Mouse (Mus musculus) limb, embryonic 12.5 days (tissue): Measurements from ENCODE around the gene Ptpn14. TPM values are rescaled to one million over a fixed set of nuclear protein-coding genes. Genes with fewer than 3 reads are reported as not detected.

Experiments used
- ATAC-seq: fragments of 200-750 bp; cut with Nextera tagmentation; 2 replicates; pipeline ENCODE4 v1.8.0; 2017; ENCODE audit warnings: low read depth, moderate TSS enrichment; ENCODE audit not compliant: insufficient number of reproducible peaks, insufficient read depth, low FRiP score, low TSS enrichment
- H3K27ac ChIP-seq: fragments of 300-500 bp; sonication (generic); 2 replicates; pipeline ENCODE4 v1.5.1; 2016; ENCODE audit warnings: mild to moderate bottlenecking, moderate library complexity
- H3K27me3 ChIP-seq: fragments of 300-500 bp; sonication (generic); 2 replicates; pipeline ENCODE4 v1.6.1; 2016; ENCODE audit warnings: mild to moderate bottlenecking, moderate library complexity
- H3K36me3 ChIP-seq: fragments of 300-500 bp; sonication (generic); 2 replicates; pipeline ENCODE4 v1.6.1; 2016; ENCODE audit warnings: mild to moderate bottlenecking, moderate library complexity
- H3K4me1 ChIP-seq: fragments of 300-500 bp; sonication (generic); replicated peaks from 2 replicates; pipeline ENCODE4 v1.6.1; 2016
- H3K4me2 ChIP-seq: fragments of 300-500 bp; sonication (generic); 2 replicates; pipeline ENCODE4 v1.6.1; 2016; ENCODE audit warnings: mild to moderate bottlenecking, moderate library complexity
- H3K4me3 ChIP-seq: fragments of 300-500 bp; sonication (generic); replicated peaks from 2 replicates; pipeline ENCODE4 v1.5.1; 2016; ENCODE audit warnings: mild to moderate bottlenecking
- H3K9ac ChIP-seq: fragments of 300-500 bp; sonication (generic); replicated peaks from 2 replicates; pipeline ENCODE4 v1.6.1; 2016; ENCODE audit warnings: mild to moderate bottlenecking, moderate library complexity
- H3K9me3 ChIP-seq: fragments of 300-500 bp; sonication (generic); 2 replicates; pipeline ENCODE4 v1.6.1; 2016; ENCODE audit warnings: mild to moderate bottlenecking, moderate library complexity
- WGBS: fragments of 180-500 bp; shearing (Covaris S2); methylation state at CpG from one replicate; pipeline ENCODE4 v1.1.7; 2016; 5-methylcytosine and 5-hydroxymethylcytosine counted together
- polyA plus RNA-seq: library from polyadenylated mRNA; unstranded; fragments of >200 nt; fragmentation: Nextera tagmentation; extraction: Ambion mirVana; gene quantifications from 2 replicates; pipeline ENCODE4 v1.2.1, GENCODE M21; 2016

Ptpn14 gene
- polyA plus RNA-seq, 1 experiment from 2014 or later = 9.6 TPM

DNA sequence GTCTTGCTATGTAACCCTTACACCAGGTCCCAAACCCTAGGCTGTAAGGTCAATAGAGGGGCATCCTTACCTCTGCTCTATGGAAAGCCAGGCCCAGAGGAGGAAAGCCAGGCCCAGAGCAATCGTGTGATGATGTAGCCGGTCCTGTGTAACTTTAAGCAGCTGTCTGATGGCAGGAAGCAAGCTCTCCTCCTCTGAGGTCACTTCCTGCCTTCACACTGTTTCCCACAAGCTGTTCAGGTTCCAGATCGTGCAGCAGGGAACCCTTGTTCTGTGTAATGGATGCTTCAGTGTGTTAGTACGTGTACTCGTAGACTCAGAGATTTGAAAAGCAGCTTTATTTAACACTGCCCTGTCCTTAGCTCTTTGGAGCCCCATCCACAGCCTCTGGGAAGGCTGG lies 139.0 kb downstream of the Ptpn14 start:
- 59% methylated on average over 5 of the region's 5 CpGs for WGBS
- Histone ChIP-seq H3K4me1 (no peaks in the 10 kb centered on the region), H3K27ac (no peak overlapping the region), H3K36me3 (peaks cover 55% of the 10 kb centered on the region), H3K9ac (no peak overlapping the region), H3K4me3 (no peak overlapping the region), H3K4me2 (no peak overlapping the region), H3K9me3 (no peaks in the 10 kb centered on the region), H3K27me3 (no peaks in the 10 kb centered on the region)
- ATAC-seq = no peak

GRCm38 (mm10) chr1:189867497-189867896 lies 139.4 kb downstream of the Ptpn14 start:
- ATAC-seq = no peak
- Histone ChIP-seq H3K27ac (no peak overlapping the region), H3K4me2 (no peak overlapping the region), H3K9me3 (no peaks in the 10 kb centered on the region), H3K9ac (no peak overlapping the region), H3K4me3 (no peak overlapping the region), H3K36me3 (peaks cover 51% of the 10 kb centered on the region), H3K4me1 (no peaks in the 10 kb centered on the region), H3K27me3 (no peaks in the 10 kb centered on the region)
- WGBS = 71% methylated on average over 9 of the region's 9 CpGs

DNA sequence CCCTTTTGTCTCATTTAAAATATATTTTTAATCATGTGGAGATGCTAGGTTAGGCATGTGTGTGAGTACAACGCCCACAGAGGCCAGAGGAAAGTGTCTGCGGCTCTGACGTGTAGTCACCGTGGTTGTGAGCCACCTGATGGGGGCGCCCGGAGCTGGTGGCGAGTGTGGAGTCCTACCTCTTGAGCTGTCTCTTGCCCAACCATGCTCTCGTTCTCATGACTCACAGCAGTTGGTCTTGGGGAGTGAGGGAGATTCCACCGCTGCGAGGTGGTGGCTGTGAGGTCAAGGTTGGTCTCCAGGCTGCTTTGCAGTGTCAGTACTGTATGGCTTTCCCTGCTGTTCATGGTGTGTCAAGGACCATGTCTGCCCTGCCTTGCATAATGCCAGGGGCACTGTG lies 140.0 kb downstream of the Ptpn14 start:
- no peak for ATAC-seq
- 91% methylated on average over 10 of the region's 10 CpGs for WGBS
- H3K27me3 ChIP-seq = no peaks in the 10 kb centered on the region
- H3K27ac ChIP-seq = no peak overlapping the region
- no peak overlapping the region for H3K4me3 ChIP-seq
- no peak overlapping the region for H3K9ac ChIP-seq
- no peaks in the 10 kb centered on the region for H3K9me3 ChIP-seq
- H3K4me1 ChIP-seq = no peaks in the 10 kb centered on the region
- H3K4me2 ChIP-seq = no peak overlapping the region
- H3K36me3 ChIP-seq = peaks cover 46% of the 10 kb centered on the region

GRCm38 (mm10) chr1:189869651-189870270 lies 141.7 kb downstream of the Ptpn14 start:
- no peak overlapping the region for H3K4me2 ChIP-seq
- H3K4me1 ChIP-seq = peaks cover 5% of the 10 kb centered on the region
- H3K36me3 ChIP-seq = peaks cover 42% of the 10 kb centered on the region
- no peak overlapping the region for H3K9ac ChIP-seq
- no peak overlapping the region for H3K27ac ChIP-seq
- WGBS = 90% methylated on average over 18 of the region's 18 CpGs
- H3K9me3 ChIP-seq = no peaks in the 10 kb centered on the region
- H3K27me3 ChIP-seq = no peaks in the 10 kb centered on the region
- no peak for ATAC-seq
- no peak overlapping the region for H3K4me3 ChIP-seq

- 84% methylated on average over 8 of the region's 8 CpGs for WGBS
- peaks cover 13% of the 10 kb centered on the region for H3K4me1 ChIP-seq
These were observed 142.5 kb downstream of the Ptpn14 start for GRCm38 (mm10) chr1:189870539-189870938.

GRCm38 (mm10) chr1:189871625-189872024 lies 143.6 kb downstream of the Ptpn14 start:
- ATAC-seq = no peak
- peaks cover 22% of the 10 kb centered on the region for H3K4me1 ChIP-seq
- H3K27ac ChIP-seq = no peak overlapping the region
- H3K4me2 ChIP-seq = no peak overlapping the region
- no peaks in the 10 kb centered on the region for H3K27me3 ChIP-seq
- no peak overlapping the region for H3K4me3 ChIP-seq
- peaks cover 29% of the 10 kb centered on the region for H3K36me3 ChIP-seq
- no peaks in the 10 kb centered on the region for H3K9me3 ChIP-seq
- no peak overlapping the region for H3K9ac ChIP-seq
- 93% methylated on average over 8 of the region's 8 CpGs for WGBS

More at GRCm38 (mm10) chr1:189870539-189870938, 142.5 kb downstream of the Ptpn14 start:
- Histone ChIP-seq H3K4me3 (no peak overlapping the region), H3K9ac (no peak overlapping the region), H3K36me3 (peaks cover 38% of the 10 kb centered on the region), H3K27me3 (no peaks in the 10 kb centered on the region), H3K27ac (no peak overlapping the region), H3K9me3 (no peaks in the 10 kb centered on the region), H3K4me2 (no peak overlapping the region)
- no peak for ATAC-seq

GRCm38 (mm10) chr1:189872050-189872449 lies 144.0 kb downstream of the Ptpn14 start:
- WGBS = 82% methylated on average over 4 of the region's 4 CpGs
- Histone ChIP-seq H3K27ac (no peak overlapping the region), H3K27me3 (no peaks in the 10 kb centered on the region), H3K4me2 (no peak overlapping the region), H3K4me3 (no peak overlapping the region), H3K36me3 (peaks cover 29% of the 10 kb centered on the region), H3K4me1 (peaks cover 22% of the 10 kb centered on the region), H3K9me3 (no peaks in the 10 kb centered on the region), H3K9ac (no peak overlapping the region)
- no peak for ATAC-seq

GRCm38 (mm10) chr1:189873591-189873990 lies 145.5 kb downstream of the Ptpn14 start:
- Histone ChIP-seq H3K4me2 (no peak overlapping the region), H3K27me3 (no peaks in the 10 kb centered on the region), H3K4me1 (peaks cover 23% of the 10 kb centered on the region), H3K4me3 (no peak overlapping the region), H3K9me3 (no peaks in the 10 kb centered on the region), H3K36me3 (peaks cover 37% of the 10 kb centered on the region), H3K9ac (no peak overlapping the region), H3K27ac (no peak overlapping the region)
- no peak for ATAC-seq
- 84% methylated on average over 8 of the region's 8 CpGs for WGBS

DNA sequence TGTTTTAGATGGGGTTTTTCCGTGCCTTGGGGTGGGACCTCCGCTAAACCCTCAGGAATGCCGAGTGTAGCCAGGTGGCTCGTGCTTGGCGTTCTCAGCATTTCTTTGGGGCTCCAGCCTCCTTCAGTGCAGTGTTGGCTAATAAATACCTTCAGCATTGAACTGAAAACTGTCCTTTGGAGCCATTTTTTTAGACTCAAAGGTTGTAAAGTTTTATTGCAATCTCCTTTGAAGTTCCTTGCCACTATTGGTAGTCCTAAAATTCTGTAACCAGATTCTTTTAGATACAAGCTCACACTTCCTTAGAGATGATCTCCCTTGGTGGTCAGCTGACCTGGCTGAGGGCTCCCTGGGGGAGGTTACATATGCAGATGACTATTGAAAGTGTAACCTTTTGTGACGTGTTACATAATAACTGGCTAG lies 147.4 kb downstream of the Ptpn14 start:
- Histone ChIP-seq H3K27ac (peak overlapping the region; percentile 7; the same call in 1 of the 2 replicates), H3K36me3 (peaks cover 25% of the 10 kb centered on the region), H3K4me3 (no peak overlapping the region), H3K9me3 (no peaks in the 10 kb centered on the region), H3K4me2 (no peak overlapping the region), H3K27me3 (no peaks in the 10 kb centered on the region), H3K4me1 (peaks cover 29% of the 10 kb centered on the region), H3K9ac (no peak overlapping the region; the same call in 1 of the 2 replicates)
- WGBS = 3% methylated on average over 6 of the region's 6 CpGs
- ATAC-seq = no peak

DNA sequence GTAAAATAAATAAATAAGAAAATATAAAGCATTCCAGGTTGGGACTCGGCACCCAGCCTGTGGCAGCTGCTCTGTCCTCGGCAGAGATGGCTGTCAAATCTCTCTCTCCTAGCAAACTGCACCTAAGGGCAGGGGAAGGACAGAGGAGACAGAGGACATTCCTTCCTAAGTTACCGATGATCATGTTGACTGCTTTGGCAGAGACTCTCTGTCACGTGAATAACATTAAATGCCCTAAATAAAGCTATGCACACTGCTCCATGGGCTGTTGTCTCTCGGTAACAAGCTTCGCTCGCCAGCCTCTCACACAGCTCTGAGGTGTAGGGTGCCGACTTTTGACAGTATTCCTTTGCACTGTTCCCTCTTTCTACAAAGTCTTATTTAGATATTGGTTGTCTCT lies 148.1 kb downstream of the Ptpn14 start:
- Histone ChIP-seq H3K4me1 (peaks cover 29% of the 10 kb centered on the region), H3K9ac (no peak overlapping the region), H3K27me3 (no peaks in the 10 kb centered on the region), H3K4me3 (no peak overlapping the region), H3K9me3 (no peaks in the 10 kb centered on the region), H3K4me2 (no peak overlapping the region), H3K36me3 (peaks cover 25% of the 10 kb centered on the region; the same call in 1 of the 2 replicates), H3K27ac (no peak overlapping the region)
- 69% methylated on average over 8 of the region's 8 CpGs for WGBS
- ATAC-seq = no peak

- 64% methylated on average over 2 of the region's 2 CpGs for WGBS
- peak overlapping the region; percentile 59; the same call in 1 of the 2 replicates for H3K27ac ChIP-seq
- peaks cover 34% of the 10 kb centered on the region for H3K4me1 ChIP-seq
- no peak overlapping the region for H3K9ac ChIP-seq
- H3K27me3 ChIP-seq = no peaks in the 10 kb centered on the region
- no peak for ATAC-seq
- no peak overlapping the region for H3K4me2 ChIP-seq
- no peaks in the 10 kb centered on the region for H3K9me3 ChIP-seq
- no peak overlapping the region for H3K4me3 ChIP-seq
- peaks cover 35% of the 10 kb centered on the region for H3K36me3 ChIP-seq
These were observed 151.1 kb downstream of the Ptpn14 start for GRCm38 (mm10) chr1:189879212-189879611.

DNA sequence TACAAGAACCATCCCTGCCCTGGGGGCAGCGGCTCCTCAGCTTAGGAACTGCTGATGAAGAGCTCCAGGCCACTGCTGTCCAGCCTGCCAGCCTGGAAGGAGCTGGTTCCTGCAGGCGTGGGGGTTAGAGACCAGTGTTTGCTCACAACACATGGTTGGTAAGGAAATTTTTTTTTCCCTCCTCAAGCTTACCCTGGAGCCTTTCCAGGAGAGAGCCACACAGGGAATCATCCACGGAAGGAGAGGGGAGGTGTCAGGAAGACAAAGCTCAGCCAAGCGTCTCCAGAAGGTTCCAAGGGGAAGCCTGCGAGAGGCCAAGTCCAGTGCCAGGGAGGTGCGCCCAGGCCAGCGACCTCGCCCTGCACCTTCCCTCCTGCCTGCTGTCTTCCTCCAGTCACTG lies 151.9 kb downstream of the Ptpn14 start:
- ATAC-seq = no peak
- peaks cover 38% of the 10 kb centered on the region for H3K36me3 ChIP-seq
- H3K4me1 ChIP-seq = peaks cover 27% of the 10 kb centered on the region
- WGBS = 77% methylated on average over 8 of the region's 8 CpGs
- no peaks in the 10 kb centered on the region for H3K27me3 ChIP-seq
- no peak overlapping the region for H3K4me3 ChIP-seq
- no peaks in the 10 kb centered on the region for H3K9me3 ChIP-seq
- no peak overlapping the region for H3K4me2 ChIP-seq
- H3K9ac ChIP-seq = no peak overlapping the region
- H3K27ac ChIP-seq = no peak overlapping the region
